Mouse (Mus musculus): Measurements from ENCODE around the gene Usp47. TPM values are rescaled to one million over a fixed set of nuclear protein-coding genes. Genes with fewer than 3 reads are reported as not detected.

Gene Usp47
- 100 to 1,000 TPM; 159 to 169 TPM for total RNA-seq (2021)
- long read RNA-seq, experiment 1, full-length matches to known transcripts = 20 of 97 reads
- long read RNA-seq, experiment 1, partial matches to known transcripts = 31 of 97 reads
- long read RNA-seq, experiment 1, other reads (novel, unspliced or antisense) = 46 of 97 reads
- long read RNA-seq, experiment 2, full-length matches to known transcripts = 94 of 215 reads
- long read RNA-seq, experiment 2, partial matches to known transcripts = 34 of 215 reads
- long read RNA-seq, experiment 2, other reads (novel, unspliced or antisense) = 87 of 215 reads

DNA sequence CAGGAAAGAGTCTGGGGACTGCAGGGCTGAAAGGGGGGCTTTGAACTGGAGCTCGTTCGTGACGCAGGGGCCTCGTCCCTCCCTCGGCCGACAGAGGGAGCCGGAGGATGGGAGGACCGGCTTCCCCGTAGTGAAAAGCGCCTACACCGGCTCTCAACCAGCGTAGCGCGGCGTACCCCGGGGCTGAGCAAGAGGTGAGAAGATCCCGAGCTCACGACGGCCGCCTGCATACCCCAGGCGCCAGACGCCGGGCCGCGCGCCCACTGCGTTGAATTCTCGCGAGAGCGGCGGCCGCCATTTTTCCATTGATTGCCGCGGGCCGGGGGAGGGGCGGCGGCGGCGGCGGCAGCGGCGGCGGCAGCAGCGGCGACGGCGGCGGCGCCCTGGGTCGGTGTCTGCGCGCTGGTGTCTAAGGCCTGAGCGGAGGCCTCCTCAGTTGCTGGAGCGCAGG lies at the start of gene Usp47:
TSS of gene Usp47 (plus strand) at position 355 of the 451 bp plus-strand sequence.
- peak; percentile 82 for DNase-seq

DNA sequence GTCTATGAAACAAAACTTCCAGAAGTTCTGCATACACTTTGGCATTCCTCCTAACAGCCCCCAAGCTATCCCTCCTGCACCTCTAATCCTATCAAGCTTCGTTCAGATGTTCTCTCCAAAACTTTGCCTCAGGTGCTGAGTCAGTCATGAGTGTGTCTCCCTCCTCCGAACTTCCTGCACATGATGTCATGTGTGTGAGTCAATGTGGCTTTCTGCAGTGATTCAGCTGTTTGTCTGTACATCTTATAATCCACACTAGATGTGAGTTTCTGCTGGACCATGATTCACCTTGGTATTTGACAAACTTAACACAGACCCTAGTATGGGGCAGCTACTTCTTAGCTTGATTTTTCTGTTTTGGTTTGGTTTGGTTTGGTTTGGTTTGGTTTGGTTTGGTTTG lies 46.9 kb upstream of the Usp47 start:
- DNase-seq = no peak

DNA sequence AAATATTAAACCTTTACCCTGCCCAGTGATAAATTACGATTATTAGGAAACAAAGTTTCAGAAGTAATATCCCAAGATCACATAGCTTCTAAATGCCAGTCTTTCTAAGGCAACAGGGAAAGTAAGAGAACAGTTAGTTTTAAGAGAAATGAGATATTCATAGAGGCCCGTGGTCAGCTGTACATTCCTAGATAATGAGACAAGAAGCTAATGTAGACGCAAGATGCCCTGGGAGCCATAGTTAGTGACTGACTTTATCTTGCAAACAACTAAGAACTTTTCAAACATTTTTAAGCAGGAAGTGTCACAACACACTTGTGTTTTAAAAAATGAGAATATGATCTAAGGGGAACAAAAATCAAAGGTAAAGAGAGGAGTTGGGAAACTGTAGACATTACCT lies 45.4 kb upstream of the Usp47 start:
- DNase-seq = no peak

DNA sequence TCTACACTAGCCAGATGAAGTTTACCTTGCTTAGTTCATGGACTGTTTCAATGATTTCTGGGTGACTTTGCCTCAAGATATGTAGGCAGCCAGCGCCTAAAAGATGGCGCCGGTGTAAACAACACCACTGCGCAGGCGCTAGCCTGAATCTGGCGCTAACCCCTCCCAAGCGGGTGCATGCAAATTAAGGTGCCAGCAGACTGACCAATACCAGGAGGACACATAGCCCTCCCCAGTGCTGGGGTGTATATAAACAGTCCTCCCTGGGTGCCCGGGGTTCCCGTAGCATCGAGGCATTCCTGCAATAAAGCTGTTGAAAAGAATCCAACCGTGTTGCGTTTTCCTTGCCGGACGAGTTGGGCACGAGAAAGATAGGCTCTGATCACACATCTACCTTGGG lies 41.0 kb upstream of the Usp47 start:
- DNase-seq = no peak

DNA sequence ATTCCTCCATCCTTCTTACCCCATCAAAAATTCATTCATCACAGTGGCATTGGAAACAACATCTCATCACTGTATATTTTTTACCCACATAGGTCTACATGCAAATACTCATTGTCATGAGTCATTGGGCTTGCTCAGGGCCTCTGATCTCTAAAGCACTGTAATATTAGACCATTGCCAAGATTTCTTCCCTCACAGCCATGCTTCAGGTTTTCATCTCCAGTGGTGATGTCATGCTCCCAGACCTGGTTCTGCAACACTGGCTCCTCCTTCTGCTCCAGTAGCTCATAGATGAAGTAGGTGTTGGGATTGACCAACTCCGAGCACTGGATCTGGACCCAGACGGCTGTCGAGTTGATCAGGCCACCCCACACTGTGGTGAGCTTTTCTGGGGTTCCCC lies 38.8 kb upstream of the Usp47 start:
- DNase-seq = no peak

DNA sequence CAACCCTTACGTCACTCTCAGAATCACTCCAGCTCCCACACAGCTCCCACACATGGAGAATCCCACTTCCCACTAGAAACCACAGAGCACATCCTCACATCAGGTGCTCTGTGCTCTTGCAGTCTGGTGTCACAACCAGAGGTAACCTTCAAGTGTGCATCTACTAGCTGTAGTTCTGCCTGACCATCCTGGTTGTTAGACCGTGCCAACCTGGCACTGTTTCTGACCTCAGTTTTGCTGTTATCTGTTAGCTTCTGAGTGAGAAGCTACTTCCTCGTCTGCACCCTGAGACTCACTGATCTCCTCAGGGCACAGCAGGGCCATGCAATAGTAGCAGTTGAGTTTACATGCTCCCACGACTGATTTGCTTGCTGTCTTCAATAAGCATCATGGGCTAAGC lies 38.0 kb upstream of the Usp47 start:
- DNase-seq = no peak

DNA sequence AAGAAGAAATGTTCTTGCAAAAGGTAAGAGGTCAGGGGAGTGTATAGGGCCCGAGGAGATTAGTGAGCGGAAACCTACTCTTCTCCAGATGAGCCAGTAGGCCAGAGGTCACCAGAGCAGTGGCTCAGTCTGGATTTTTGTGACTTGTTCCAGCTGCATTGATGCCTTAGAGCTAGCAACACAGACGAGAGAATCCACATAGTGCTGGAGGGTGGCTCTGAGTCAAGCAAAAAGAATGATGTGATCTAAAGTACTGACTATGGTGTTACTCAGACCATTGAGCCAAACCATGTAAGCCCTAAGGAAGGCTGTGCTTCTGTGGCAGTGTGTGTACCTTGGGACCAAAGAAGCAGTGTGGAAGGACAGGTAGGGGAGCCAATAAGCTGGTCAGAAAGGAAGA lies 36.4 kb upstream of the Usp47 start:
- DNase-seq = no peak

DNA sequence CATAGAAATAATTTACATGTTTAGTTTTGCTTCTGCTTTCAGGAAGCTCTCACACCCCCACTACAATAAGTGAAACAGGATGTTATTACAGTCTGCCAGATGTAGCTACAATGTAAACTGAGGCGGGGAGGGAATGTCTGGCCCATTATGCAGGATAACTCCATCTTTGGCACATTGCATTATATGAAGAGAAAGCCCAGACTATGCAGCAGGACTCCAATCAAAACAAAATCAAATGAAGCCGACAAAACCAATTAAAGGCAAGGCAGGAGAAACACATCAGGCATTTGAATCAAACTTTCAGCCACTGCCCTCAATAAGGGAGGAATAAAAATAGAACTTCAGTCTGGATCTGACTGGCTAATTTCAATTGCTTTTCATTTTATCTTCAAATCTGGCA lies 25.9 kb upstream of the Usp47 start:
- DNase-seq = no peak

DNA sequence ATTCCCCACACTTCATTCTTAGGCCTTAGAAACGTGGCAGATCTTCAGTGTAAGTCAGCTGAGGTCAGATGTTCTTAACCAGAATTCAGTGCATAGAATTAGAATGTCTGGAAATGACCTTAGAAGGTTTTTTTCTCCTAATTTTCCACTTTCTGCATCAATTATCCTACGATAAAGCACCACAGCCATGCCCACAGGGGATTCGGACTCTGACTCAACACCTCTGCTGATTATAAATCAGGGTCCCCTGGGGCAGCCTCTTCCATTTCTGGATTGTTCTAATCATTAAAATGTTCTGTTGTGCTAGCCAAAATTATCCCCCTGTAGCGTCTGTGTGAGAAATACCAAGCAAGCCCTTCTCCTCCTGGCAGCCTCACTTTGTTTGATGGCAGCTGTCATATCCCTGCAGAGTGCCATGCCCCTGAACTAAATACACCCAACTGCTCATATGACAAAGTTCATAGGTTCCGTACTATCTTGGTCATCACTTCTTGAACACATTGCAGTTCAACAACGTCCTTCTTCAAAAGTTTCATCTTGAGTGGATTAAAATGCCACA lies 24.8 kb upstream of the Usp47 start:
- peak; percentile 16 for DNase-seq

DNA sequence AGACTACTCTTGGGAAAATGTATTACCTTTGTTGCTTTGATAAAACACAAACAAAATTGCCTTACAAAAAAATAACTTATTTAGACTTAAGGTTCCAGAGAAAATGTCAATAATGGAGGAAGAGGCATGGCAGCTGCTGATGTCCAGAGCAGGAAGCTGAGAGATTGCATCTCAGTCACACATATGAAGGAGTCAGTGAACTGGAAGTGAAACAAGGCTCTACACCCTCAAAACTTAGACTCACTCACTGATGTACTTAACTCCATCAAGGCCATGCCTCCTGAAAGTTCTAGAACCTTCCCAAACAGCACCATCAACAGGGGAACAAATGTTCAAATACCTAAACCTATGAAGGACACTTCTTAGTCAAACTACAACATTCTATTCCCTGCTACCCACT lies 23.9 kb upstream of the Usp47 start:
- DNase-seq = no peak

DNA sequence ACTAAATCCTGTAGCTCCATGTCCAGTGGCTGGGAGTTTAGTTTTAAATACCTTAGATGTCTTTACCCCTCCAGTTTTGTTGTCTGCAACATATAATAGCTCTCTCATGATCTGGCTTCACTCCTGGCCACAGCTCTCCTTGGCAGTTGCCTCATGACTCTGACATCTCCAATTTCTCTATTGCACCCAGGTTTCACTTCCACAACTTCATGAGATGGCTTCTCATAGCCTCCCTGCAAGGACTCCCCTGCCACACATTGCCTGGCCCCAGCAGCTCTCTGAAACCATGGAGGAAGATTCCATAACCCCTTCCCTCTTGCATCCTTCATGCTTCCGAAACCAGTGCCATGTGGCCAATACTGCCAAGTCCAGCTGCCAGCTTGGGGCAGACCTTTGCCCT lies 23.1 kb upstream of the Usp47 start:
- no peak for DNase-seq

DNA sequence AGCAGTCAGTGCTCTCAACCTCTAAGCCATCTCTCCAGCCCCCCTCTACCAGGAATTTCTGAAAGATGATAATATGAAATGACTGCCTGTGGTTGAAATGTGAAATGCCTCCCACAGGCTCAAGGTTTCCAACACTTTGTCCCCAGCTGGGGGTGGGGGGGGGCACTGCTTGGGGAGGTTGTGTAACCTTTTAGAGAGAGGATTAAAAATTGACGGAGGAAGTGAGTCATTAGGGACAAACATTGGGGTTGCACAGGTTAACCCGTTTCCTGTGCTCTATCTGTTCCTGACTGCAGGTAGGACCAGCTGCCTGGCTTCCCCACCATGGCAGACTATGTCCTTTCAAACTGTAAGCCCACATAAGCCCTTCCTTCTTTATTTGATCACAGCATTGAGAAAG lies 12.8 kb upstream of the Usp47 start:
- DNase-seq = no peak

DNA sequence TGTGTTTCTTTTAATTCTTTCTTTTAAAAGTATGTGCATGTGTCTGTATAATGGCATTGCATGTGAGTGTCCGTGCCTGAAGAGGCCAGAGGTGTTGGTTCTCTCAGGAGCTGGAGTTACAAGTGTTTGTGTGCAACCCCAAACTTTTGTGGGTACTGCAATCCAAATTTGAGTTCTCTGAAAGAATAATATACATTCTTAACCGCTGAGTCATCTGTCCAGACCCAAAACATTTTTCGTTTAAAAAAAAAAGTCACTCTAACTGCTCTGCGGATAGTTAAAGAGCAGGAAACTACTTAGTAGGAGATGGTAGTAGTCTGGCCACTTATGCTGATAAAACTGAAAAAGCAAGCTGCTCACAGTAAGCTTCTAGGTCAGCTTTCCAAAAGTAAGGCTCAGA lies 12.3 kb upstream of the Usp47 start:
- no peak for DNase-seq

DNA sequence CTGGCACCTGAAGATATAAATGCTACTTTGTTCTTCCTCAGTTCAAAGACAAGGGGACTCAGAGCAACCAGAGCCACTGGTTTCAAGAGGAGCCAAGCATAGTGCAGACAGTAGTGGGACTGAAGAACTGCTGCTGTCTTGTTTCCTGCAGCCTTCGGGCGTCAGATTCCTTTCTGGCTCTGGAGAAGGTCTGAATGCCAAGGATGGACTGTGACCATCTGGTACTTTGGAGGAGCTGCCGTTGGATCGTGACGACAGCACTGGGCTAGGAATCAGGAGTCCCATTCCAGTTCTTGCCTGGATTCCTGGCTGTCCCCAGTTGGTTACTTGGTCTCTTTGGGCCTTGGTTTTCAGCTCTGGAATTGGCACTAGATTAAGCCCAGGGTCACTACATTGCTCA lies 11.2 kb upstream of the Usp47 start:
- DNase-seq = peak; percentile 87

DNA sequence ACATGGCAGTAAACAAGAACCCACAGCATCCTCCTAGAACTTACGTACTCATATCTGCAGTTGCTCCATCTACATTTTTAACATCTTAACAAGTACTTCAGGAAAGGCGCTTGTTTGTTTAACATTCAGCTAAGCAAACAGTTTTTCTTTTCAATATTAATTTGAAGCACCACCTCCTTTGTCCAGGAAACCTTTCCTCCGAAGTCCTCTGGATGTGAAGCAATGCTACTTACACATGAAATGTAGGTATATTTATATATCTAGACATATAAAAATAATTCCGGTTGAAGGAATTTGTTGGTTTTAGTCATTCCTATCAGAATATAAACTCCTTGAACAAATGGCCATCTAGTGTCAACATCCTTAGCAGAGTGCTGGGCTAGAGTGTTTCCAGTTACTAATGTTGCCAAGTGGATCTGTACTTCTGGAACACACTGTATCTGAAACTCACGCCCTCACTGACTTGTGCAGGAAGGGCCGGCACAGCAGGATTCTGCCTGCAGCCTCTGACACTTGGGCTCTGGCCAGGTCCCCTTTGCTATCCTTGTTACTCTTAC lies 10.6 kb upstream of the Usp47 start:
- DNase-seq = peak; percentile 17

DNA sequence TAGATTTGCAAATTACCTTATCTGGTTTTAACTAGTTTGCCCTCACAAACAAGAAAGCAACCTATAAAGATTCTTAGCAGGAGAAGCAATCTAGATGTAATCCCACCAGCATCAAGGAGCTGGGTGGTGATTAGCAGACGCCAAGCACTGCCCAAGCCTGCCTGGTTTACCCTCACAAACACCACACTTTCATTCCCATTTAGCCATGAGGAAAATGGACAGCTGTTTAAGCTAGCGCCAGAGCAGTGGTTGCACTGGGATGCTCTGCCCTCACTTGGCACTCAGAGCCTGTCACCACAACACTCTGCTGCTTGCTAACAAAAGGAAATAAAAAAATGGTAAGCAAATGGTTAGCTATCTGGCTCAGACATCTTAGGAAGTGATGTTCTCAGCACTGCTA lies 9.2 kb upstream of the Usp47 start:
- no peak for DNase-seq

DNA sequence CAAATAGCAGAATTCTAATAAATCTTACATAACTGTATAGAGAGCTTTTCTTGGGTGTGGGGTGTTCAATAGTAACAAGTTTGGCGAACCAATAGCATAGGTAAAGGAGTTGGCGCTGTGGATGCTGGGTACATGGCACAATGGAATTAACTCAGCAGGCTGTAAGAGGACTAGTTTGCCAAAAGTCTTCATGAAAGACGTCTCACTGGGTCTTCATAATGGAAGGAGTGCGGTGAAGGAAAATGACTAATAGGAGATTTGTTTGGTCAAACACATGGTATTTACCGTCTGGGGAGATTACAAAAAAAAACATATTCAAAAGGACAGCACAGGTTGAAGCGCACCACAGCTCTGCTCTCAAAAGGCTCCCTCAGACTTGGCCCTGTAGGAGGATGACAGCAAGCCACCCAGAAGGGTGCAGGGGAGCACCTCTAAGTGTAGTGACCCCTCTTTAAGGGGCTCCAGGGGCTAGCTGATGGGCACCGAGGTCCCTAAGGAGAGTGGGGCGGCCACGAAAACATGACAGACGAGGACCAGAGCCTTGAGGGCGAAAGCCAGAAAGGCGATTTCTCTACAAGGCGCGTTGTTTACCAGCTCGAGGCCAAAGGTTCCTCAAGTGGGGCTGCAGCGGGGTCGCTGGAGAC lies 676 bp upstream of the Usp47 start:
- no peak for DNase-seq

DNA sequence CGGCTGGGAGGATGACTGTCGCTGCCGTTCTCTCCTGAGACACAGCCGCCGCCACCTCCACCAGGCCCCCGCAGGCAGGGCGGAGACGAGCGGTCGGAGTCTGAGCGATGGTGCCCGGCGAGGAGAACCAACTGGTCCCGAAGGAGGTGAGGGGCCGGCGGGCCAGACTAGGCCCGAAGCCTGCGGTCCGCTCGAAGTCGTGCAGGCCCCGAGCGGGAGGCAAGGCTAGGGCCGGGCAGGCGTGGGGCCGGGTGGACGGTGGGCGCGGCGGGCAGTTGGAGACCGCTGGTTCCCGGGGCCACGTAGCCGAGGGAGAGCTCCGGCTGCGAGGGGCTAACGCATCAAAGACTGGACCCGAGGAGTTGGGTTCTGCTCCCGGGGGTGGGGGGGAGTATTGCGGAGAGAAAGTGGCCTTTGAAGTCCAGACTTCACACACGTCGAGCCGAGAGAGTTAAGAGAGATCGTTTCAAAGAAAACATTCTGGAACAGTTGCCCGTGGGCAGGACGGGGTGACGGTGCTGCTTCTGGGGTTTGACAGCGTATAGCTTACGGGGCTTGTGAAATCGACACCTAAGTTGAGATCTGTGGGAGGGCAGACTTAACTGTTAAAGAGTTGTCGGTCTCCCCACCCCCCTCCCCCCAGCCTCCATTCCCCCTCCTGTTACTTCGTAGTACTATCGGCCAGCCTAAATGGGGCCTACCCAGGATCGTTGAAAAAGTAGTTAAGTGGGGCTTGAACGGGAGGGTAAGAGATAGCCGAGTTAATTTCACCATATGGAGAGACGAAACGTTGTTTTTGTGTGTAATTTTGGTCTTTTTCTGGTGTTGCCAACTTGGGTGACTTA lies 519 bp downstream of the Usp47 start:
- no peak for DNase-seq

DNA sequence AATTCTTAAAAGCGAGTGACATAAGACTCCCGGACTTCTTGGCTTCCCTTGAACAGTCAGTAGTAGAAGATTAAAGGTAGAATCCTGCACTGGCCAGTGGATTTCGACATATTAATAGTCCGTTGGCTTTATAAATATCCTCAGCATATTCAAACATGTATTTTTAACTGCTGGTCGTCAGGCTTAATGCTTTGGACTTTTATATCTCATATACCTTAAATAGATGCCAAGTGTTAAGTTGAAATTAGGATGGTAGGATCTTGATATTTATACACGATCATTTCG lies 1.1 kb downstream of the Usp47 start:
- no peak for DNase-seq

DNA sequence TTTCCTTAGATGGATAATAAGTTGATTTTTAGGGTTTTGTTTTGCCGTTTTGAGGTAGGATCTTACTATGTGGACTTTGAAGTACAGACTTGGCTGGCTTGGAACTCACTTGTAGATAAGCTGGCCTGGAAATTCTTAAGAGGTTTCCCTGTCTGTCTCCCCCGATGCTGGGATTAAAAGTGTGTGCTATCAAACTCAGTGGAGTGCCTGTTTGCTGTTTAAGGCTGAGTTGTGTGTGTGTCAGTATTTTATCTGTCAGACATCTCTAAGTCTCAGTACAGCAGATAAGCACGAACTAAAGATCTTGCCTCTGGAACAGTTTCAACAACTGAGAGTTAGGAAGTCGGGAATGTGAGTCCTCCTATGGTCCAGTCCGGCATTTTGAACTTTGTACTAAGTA lies 1.6 kb downstream of the Usp47 start:
- no peak for DNase-seq

DNA sequence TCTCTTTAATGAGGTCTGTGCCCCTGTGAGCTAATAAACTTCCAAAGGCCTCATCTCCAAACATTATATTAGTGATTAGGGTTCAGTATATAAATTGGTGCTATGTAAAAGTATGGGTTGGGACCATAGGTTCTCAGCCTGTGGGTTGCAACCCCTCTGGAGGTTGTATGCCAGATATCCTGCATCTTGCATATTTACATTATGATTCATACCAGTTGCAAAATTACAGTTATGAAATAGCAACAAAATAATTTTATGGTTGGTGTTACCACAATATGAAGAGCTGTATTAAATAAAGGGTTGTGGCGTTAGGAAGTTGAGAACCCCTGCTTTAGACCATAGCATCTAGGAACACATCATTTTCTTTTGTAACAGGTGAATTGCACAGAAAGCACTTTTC lies 7.3 kb downstream of the Usp47 start:
- DNase-seq = no peak

DNA sequence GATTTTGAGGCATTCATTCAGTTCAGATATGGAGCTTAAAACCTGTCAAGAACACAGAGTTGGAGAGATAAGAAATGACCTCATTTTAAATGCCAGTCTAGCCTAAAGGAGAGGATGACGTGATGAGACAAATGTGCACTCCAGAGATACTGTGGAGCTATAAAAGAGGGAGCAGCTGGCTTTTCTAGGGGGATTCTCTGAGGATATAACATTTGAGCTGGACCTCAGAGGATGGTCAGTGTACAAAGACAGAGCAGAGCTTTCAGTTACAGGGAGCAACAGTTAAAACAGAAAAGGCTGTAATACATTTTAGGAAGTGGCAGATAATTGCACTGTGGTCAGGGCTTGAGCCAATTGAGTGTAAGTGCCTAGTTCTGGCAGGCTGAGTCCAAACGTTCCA lies 12.5 kb downstream of the Usp47 start:
- DNase-seq = no peak

DNA sequence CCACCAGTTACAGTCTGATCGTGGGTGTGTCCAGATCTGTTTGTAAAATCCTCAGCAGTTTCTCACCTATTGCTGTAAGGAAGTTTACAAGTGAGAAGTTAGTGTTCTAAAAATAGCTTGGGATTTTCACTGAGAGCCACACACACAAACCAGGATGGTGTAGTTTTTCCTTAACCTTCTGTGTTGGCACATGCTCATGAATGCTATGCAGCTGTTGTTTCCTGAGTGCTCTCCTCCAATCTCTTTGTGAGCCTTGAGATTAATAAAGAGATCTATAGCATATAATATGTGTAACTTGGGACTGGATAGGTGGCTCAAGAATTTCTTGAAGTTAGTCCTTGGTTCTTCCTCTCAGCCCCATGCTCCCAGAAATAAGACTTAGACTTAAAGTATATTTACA lies 13.3 kb downstream of the Usp47 start:
- no peak for DNase-seq

Measured in gastrocnemius, postnatal 25 days (tissue).